Comparison of ENCODE assay signal across 8 mouse cellular contexts in the genomic region with DNA sequence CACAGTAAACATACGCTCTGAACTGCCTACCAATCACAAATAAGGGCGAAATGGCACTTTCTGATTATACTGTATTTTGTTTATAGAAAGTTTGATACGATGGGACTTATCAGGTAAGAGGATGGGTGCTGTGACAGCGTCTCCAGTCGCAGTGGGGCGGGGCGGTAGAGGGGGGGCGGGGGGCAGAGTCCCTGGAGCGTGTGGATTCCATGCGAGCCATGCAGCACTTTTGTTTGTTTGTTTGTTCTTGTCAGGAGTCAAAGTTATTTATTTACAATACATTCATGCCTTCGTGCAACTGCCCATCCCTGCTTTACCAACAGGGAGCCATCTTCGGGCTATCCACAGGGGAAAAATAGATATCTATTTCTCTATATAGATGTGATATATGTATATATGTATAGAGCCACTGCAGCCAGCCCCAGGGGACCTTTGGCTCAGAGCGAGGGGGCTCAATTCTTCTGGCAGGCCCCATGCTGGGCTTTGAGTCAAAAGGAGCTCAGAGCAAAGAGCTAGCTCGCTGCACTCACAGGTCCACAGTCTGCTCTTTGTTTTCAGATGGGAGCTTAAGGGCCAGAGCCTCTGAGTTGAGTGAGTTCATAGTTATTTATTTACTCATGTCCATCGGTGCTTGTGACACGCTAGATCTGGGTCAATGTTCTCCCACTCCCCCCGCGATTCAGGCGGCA. TPM values are rescaled to one million over a fixed set of nuclear protein-coding genes. Genes with fewer than 3 reads are reported as not detected.
DNase-seq lines count a peak whose midpoint lies in the region; ATAC-seq and TF ChIP-seq lines count a peak whose summit lies in the region.

No protein-coding gene starts in this region.

- no peaks in the 10 kb centered on the region for H3K36me3 ChIP-seq in liver, adult 2 months (ENCODE audit: control insufficient read depth, insufficient read depth, low read length)
- no peaks in the 10 kb centered on the region for H3K36me3 ChIP-seq in intestine, embryonic 14.5 days (ENCODE audit: control insufficient read depth, insufficient read depth, low read length)
- H3K36me3 ChIP-seq in liver, embryonic 12.5 days = no peaks in the 10 kb centered on the region

- no peaks in the 10 kb centered on the region for H3K4me1 ChIP-seq in liver, adult 2 months (ENCODE audit: control insufficient read depth, insufficient read depth, low read length)
- H3K4me1 ChIP-seq in intestine, embryonic 14.5 days (replicated peaks; ENCODE audit: control insufficient read depth, insufficient read depth, low read length) = peaks cover 6% of the 10 kb centered on the region; the same call in 1 of the 2 replicates
- H3K4me1 ChIP-seq in liver, embryonic 12.5 days = no peaks in the 10 kb centered on the region

- no peak for TF ChIP-seq POLR2A in liver, adult 2 months (IDR thresholded peaks at IDR 0.05; ENCODE audit: extremely low read depth, insufficient read depth, low read length)

- H3K27ac ChIP-seq in liver, adult 2 months (replicated peaks; ENCODE audit: insufficient read depth, low read depth, low read length) = no peak overlapping the region
- H3K27ac ChIP-seq in intestine, embryonic 14.5 days (ENCODE audit: low read depth) = no peak overlapping the region
- no peak overlapping the region for H3K27ac ChIP-seq in liver, embryonic 12.5 days

- H3K9me3 ChIP-seq in intestine, embryonic 14.5 days (ENCODE audit: control insufficient read depth, low read length) = no peaks in the 10 kb centered on the region
- no peaks in the 10 kb centered on the region for H3K9me3 ChIP-seq in liver, embryonic 12.5 days (replicated peaks)

- H3K79me2 ChIP-seq in liver, adult 2 months (ENCODE audit: control insufficient read depth, insufficient read depth, low read length) = no peaks in the 10 kb centered on the region

- H3K4me3 ChIP-seq in liver, adult 2 months (ENCODE audit: insufficient read depth, low read depth, low read length) = no peak overlapping the region
- peak overlapping the region; percentile 33 for H3K4me3 ChIP-seq in intestine, embryonic 14.5 days (ENCODE audit: low read depth, low read length)
- H3K4me3 ChIP-seq in liver, embryonic 12.5 days = peak overlapping the region; percentile 21; the same call in 1 of the 2 replicates

- ATAC-seq in intestine, embryonic 14.5 days (replicated peaks; ENCODE audit: low FRiP score, low TSS enrichment, low read depth) = no peak
- no peak for ATAC-seq in liver, embryonic 12.5 days
- no peak for ATAC-seq in activated CD4-positive, CD25-positive, alpha-beta regulatory T cell, adult 4 months

- DNase-seq in liver, adult 2 months (ENCODE audit: extremely low read depth, low read depth, low spot score) = peak; percentile 14
- DNase-seq in liver = no peak
- DNase-seq in embryo, embryonic 11 days = peak; percentile 39
- DNase-seq in intestine, embryonic 14.5 days (ENCODE audit: low spot score) = peak; percentile 54
- no peak for DNase-seq in adrenal gland, adult 2 months
- no peak for DNase-seq in lung, postnatal 4 days

- no peak overlapping the region for H3K9ac ChIP-seq in liver, adult 2 months (ENCODE audit: low read depth, low read length)
- no peak overlapping the region for H3K9ac ChIP-seq in intestine, embryonic 14.5 days (ENCODE audit: low read length)
- no peak overlapping the region for H3K9ac ChIP-seq in liver, embryonic 12.5 days

- 8% methylated on average over 19 of the region's 19 CpGs for WGBS in liver, adult 2 months
- 5% methylated on average over 19 of the region's 19 CpGs for WGBS in intestine, embryonic 14.5 days
- WGBS in liver, embryonic 12.5 days (ENCODE audit: insufficient replicate concordance) = 3% methylated on average over 19 of the region's 19 CpGs

- no peak for TF ChIP-seq CTCF in liver, adult 2 months (IDR thresholded peaks at IDR 0.05; ENCODE audit: low read depth, low read length)

- peak overlapping the region; percentile 52 for H3K4me2 ChIP-seq in intestine, embryonic 14.5 days (ENCODE audit: low read length)
- peak overlapping the region; percentile 39 for H3K4me2 ChIP-seq in liver, embryonic 12.5 days

- H3K27me3 ChIP-seq in liver, adult 2 months (ENCODE audit: control insufficient read depth, insufficient read depth, low read length) = peaks cover 12% of the 10 kb centered on the region; the same call in 1 of the 2 replicates
- peaks cover 39% of the 10 kb centered on the region for H3K27me3 ChIP-seq in intestine, embryonic 14.5 days (replicated peaks; ENCODE audit: control insufficient read depth, insufficient read depth, low read length)
- H3K27me3 ChIP-seq in liver, embryonic 12.5 days (replicated peaks) = peaks cover 39% of the 10 kb centered on the region

RNA-seq across cellular contexts. Expression of gene Slitrk1, which starts 3.4 kb away (rescaled TPM):
- total RNA-seq in liver, adult 2 months (2014; rRNA removed) = not detected in 2 replicates
- polyA plus RNA-seq in liver, adult 2 months (2012; rRNA removed) = not detected in 2 replicates
- polyA plus RNA-seq in intestine, embryonic 14.5 days (2014; fragmentation: Nextera tagmentation; extraction: Ambion mirVana) = 1.3 and 1.4 TPM in 2 replicates
- polyA plus RNA-seq in liver, embryonic 12.5 days (2016; fragmentation: Nextera tagmentation; extraction: Ambion mirVana) = 0.05 and 0.08 TPM in 2 replicates
- total RNA-seq in adrenal gland, adult 2 months (2021) = 1 to 10 TPM in 1 of 2 experiments, under 1 TPM in 1; 0.69 to 1.3 TPM
- 0.04 and 0.06 TPM in 2 replicates for polyA plus RNA-seq in adrenal gland, adult 2 months (2012; rRNA removed)
- polyA plus RNA-seq in activated CD4-positive, CD25-positive, alpha-beta regulatory T cell, adult 4 months (2017; shearing (Covaris generic)) = under 1 TPM in 1 of 2 experiments, not detected in 1; 0.08 TPM

Comparison
In these comparisons a context has a peak if more than half of its experiments do, and no peak if none do; other contexts are left out.
1. DNase-seq: peak in liver, adult 2 months (single experiment), embryo, embryonic 11 days (single experiment) and intestine, embryonic 14.5 days (single experiment); none in liver (single experiment), adrenal gland, adult 2 months (single experiment) and lung, postnatal 4 days (0 of 2).